Mouse (Mus musculus) CH12.LX (cell line): Measurements from ENCODE around the gene Kank3. TPM values are rescaled to one million over a fixed set of nuclear protein-coding genes. Genes with fewer than 3 reads are reported as not detected.

Experiments
- DNase-seq: peaks from one replicate; pipeline ENCODE4 v3.0.0-alpha.2; 2013; ENCODE audit errors: extremely low read depth
- H3K27ac ChIP-seq: 2 replicates; pipeline ENCODE4 v1.5.1; 2012; ENCODE audit warnings: low read depth, mild to moderate bottlenecking, control low read depth, moderate library complexity; ENCODE audit not compliant: insufficient read depth
- H3K27me3 ChIP-seq: replicated peaks from 2 replicates; pipeline ENCODE3; 2012; ENCODE audit warnings: inconsistent platforms
- H3K36me3 ChIP-seq, 2 experiments: replicated peaks in 1 of 2; 2 replicates each; pipeline versions ENCODE3 to v1.6.1; 2012; ENCODE audit warnings: inconsistent platforms in 1 of 2, low read length in 1 of 2, mild to moderate bottlenecking in 1 of 2, mixed read lengths in 1 of 2, moderate library complexity in 1 of 2; ENCODE audit not compliant: control insufficient read depth in 1 of 2, insufficient read depth in 1 of 2
- H3K4me1 ChIP-seq, 2 experiments: 2 replicates each; pipeline ENCODE4 v1.6.1; 2012; ENCODE audit warnings: inconsistent platforms in 1 of 2, moderate library complexity in 1 of 2; ENCODE audit not compliant: insufficient read depth in 2 of 2, control insufficient read depth in 1 of 2
- H3K4me2 ChIP-seq: 2 replicates; pipeline ENCODE4 v1.6.1; 2012; ENCODE audit warnings: low read depth, mild to moderate bottlenecking, control low read depth; ENCODE audit not compliant: poor library complexity, insufficient read depth, severe bottlenecking
- H3K4me3 ChIP-seq, 3 experiments: fragments of 150-350 bp in 1 of 3; sonication (generic) in 1 of 3; replicated peaks in 1 of 3; 2 replicates each; pipeline versions ENCODE3 to v1.5.1; 2011 to 2012; ENCODE audit warnings: low read depth in 2 of 3, low read length in 2 of 3, mild to moderate bottlenecking in 2 of 3, moderate library complexity in 2 of 3, control low read depth in 1 of 3, improper control_type of control experiment in 1 of 3, inconsistent platforms in 1 of 3, mixed read lengths in 1 of 3; ENCODE audit not compliant: poor library complexity in 1 of 3
- H3K79me2 ChIP-seq: replicated peaks from 2 replicates; pipeline ENCODE4 v1.6.1; 2012; ENCODE audit warnings: mild to moderate bottlenecking, moderate library complexity; ENCODE audit not compliant: control insufficient read depth, poor library complexity, insufficient read depth, severe bottlenecking; ENCODE audit errors: extremely low read depth
- H3K9ac ChIP-seq: 2 replicates; pipeline ENCODE4 v1.6.1; 2012; ENCODE audit warnings: low read depth, mild to moderate bottlenecking, control low read depth, moderate library complexity; ENCODE audit not compliant: insufficient read depth
- H3K9me3 ChIP-seq: replicated peaks from 2 replicates; pipeline ENCODE3; 2012; ENCODE audit warnings: low read length, inconsistent platforms, mixed read lengths
- BHLHE40 ChIP-seq: IDR thresholded peaks from 2 replicates; pipeline ENCODE4 v1.6.1; 2011; ENCODE audit warnings: mild to moderate bottlenecking, low read depth, low read length, improper control_type of control experiment
- CHD2 ChIP-seq: IDR thresholded peaks from 2 replicates; pipeline ENCODE4 v1.6.1; 2011; ENCODE audit warnings: low read length, improper control_type of control experiment
- CTCF ChIP-seq, 2 experiments: IDR thresholded peaks in 1 of 2; conservative IDR thresholded peaks in 1 of 2; 2 replicates each; pipeline ENCODE4 v1.5.1; 2011 to 2012; ENCODE audit warnings: low read depth in 2 of 2, low read length in 2 of 2, improper control_type of control experiment in 1 of 2, inconsistent platforms in 1 of 2, mild to moderate bottlenecking in 1 of 2, moderate library complexity in 1 of 2
- E2F4 ChIP-seq: IDR thresholded peaks from 2 replicates; pipeline ENCODE4 v1.6.1; 2011; ENCODE audit warnings: low read depth, low read length, improper control_type of control experiment; ENCODE audit not compliant: insufficient replicate concordance
- GABPA ChIP-seq: IDR thresholded peaks from 2 replicates; pipeline ENCODE4 v1.6.1; 2012; ENCODE audit warnings: low read depth, low read length, improper control_type of control experiment, inconsistent platforms; ENCODE audit not compliant: insufficient replicate concordance
- HCFC1 ChIP-seq: IDR thresholded peaks from 2 replicates; pipeline ENCODE4 v1.6.1; 2012; ENCODE audit warnings: low read depth, mild to moderate bottlenecking, inconsistent platforms, low read length, improper control_type of control experiment
- JUN ChIP-seq: IDR thresholded peaks from 2 replicates; pipeline ENCODE4 v1.6.1; 2011; ENCODE audit warnings: low read depth, mild to moderate bottlenecking, low read length, improper control_type of control experiment, moderate library complexity; ENCODE audit not compliant: insufficient read depth
- JUND ChIP-seq: conservative IDR thresholded peaks from 2 replicates; pipeline ENCODE4 v1.6.1; 2011; ENCODE audit warnings: low read depth, low read length, improper control_type of control experiment
- KAT2A ChIP-seq: IDR thresholded peaks from 2 replicates; pipeline ENCODE4 v1.6.1; 2012; ENCODE audit warnings: low read length, improper control_type of control experiment, inconsistent platforms; ENCODE audit not compliant: insufficient replicate concordance
- MAFK ChIP-seq: IDR thresholded peaks from 2 replicates; pipeline ENCODE4 v1.6.1; 2011; ENCODE audit warnings: low read length, improper control_type of control experiment; ENCODE audit not compliant: insufficient replicate concordance
- MAZ ChIP-seq: IDR thresholded peaks from 2 replicates; pipeline ENCODE4 v1.6.1; 2012; ENCODE audit warnings: low read depth, mild to moderate bottlenecking, inconsistent platforms, low read length, improper control_type of control experiment, moderate library complexity
- MXI1 ChIP-seq: IDR thresholded peaks from 2 replicates; pipeline ENCODE4 v1.6.1; 2011; ENCODE audit warnings: mild to moderate bottlenecking, low read depth, low read length, improper control_type of control experiment
- NELFE ChIP-seq: IDR thresholded peaks from 2 replicates; pipeline ENCODE4 v1.6.1; 2011; ENCODE audit warnings: low read depth, low read length, improper control_type of control experiment
- NRF1 ChIP-seq: IDR thresholded peaks from 2 replicates; pipeline ENCODE4 v1.6.1; 2014; ENCODE audit warnings: low read depth, mild to moderate bottlenecking, inconsistent platforms, low read length, improper control_type of control experiment, moderate library complexity
- POLR2A ChIP-seq: IDR thresholded peaks from 2 replicates; pipeline ENCODE4 v1.6.1; 2011; ENCODE audit warnings: low read depth, mild to moderate bottlenecking, improper control_type of control experiment, low read length
- POLR2AphosphoS2 ChIP-seq: IDR thresholded peaks from 2 replicates; pipeline ENCODE4 v1.6.1; 2011; ENCODE audit warnings: low read depth, low read length, improper control_type of control experiment
- SIN3A ChIP-seq: IDR thresholded peaks from 2 replicates; pipeline ENCODE4 v1.6.1; 2012; ENCODE audit warnings: low read length, improper control_type of control experiment, inconsistent platforms
- TCF12 ChIP-seq: IDR thresholded peaks from 2 replicates; pipeline ENCODE4 v1.6.1; 2014; ENCODE audit warnings: low read depth, mild to moderate bottlenecking, inconsistent platforms, low read length, improper control_type of control experiment
- ZC3H11A ChIP-seq: IDR thresholded peaks from 2 replicates; pipeline ENCODE4 v1.6.1; 2012; ENCODE audit warnings: low read depth, mild to moderate bottlenecking, inconsistent platforms, low read length, improper control_type of control experiment
- ZMIZ1 ChIP-seq: IDR thresholded peaks from 2 replicates; pipeline ENCODE4 v1.6.1; 2012; ENCODE audit warnings: low read depth, mild to moderate bottlenecking, inconsistent platforms, low read length, improper control_type of control experiment
- dilution Hi-C: fragments of 300-500 bp; cut with MboI; formaldehyde crosslinking; loops from 2 replicates; pipeline ENCODE4 v1.14.3; 2020; ENCODE audit warnings: low sequenced_read_pairs; ENCODE audit not compliant: extremely low pct_unique_long_range_greater_than_20kb, extremely low pct_ligation_motif_present
- in situ Hi-C: fragments of 300-500 bp; cut with MboI; formaldehyde crosslinking; loops from 3 replicates; pipeline ENCODE4 v1.14.3; 2019; ENCODE audit warnings: low sequenced_read_pairs, low pct_ligation_motif_present, low pct_unique_long_range_greater_than_20kb, mixed read lengths
- polyA plus RNA-seq: library from polyadenylated mRNA; unstranded; fragments of >175 nt; gene quantifications from 2 replicates; pipeline ENCODE4 v1.2.1, GENCODE M21; 2012; ENCODE audit warnings: low read depth; ENCODE audit not compliant: insufficient read length
- total RNA-seq, 2 experiments: library from RNA; depleted of rRNA; stranded (reverse); fragments of 300-350 nt in 1 of 2; fragments of >200 nt in 1 of 2; gene quantifications; 2 replicates each; pipeline ENCODE4 v1.2.3; 2012 to 2014

The Kank3 gene
- total and polyA plus RNA-seq, 3 experiments, result 0.50 to 15.7 (median 1.8) TPM

GRCm38 (mm10) chr17:33774573-33775155 lies 35.7 kb upstream of the Kank3 start:
- Histone ChIP-seq H3K27me3 (no peaks in the 10 kb centered on the region), H3K9ac (no peak overlapping the region), H3K4me2 (no peak overlapping the region), H3K36me3 (peaks cover 21 to 52% of the 10 kb centered on the region in 2 experiments), H3K27ac (no peak overlapping the region), H3K4me1 (peaks cover 5 to 10% of the 10 kb centered on the region in 2 experiments; a peak in 3 of 4 replicates), H3K79me2 (no peaks in the 10 kb centered on the region), H3K4me3 (no peak overlapping the region), H3K9me3 (no peaks in the 10 kb centered on the region)
- no peak for TF ChIP-seq JUND
- dilution Hi-C loops (no loop called here), in situ Hi-C loops (no loop called here)
- no peak for DNase-seq

- no peaks in the 10 kb centered on the region for H3K79me2 ChIP-seq
- H3K9ac ChIP-seq, result no peak overlapping the region
- H3K9me3 ChIP-seq, result no peaks in the 10 kb centered on the region
- H3K27me3 ChIP-seq, result no peaks in the 10 kb centered on the region
- TF ChIP-seq NELFE (no peak), ZC3H11A (no peak), POLR2AphosphoS2 (no peak), CTCF (conservative IDR thresholded peaks at IDR 0.05 in 1 of 2, IDR thresholded peaks at IDR 0.05 in 1 of 2; ENCODE audit: low read depth in 2 of 2, low read length in 2 of 2) (no peak), MAFK (no peak), CHD2 (no peak), E2F4 (no peak), MXI1 (no peak), GABPA (no peak), SIN3A (no peak), MAZ (no peak), KAT2A (no peak), JUN (no peak), POLR2A (no peak), NRF1 (no peak), HCFC1 (no peak), BHLHE40 (no peak), TCF12 (no peak), ZMIZ1 (no peak)
- H3K27ac ChIP-seq, result no peak overlapping the region
- DNase-seq, result no peak
- no peak overlapping the region for H3K4me3 ChIP-seq
- in situ Hi-C loops (no loop called here), dilution Hi-C loops (no loop called here)
- H3K36me3 ChIP-seq, result peaks cover 21 to 52% of the 10 kb centered on the region in 2 experiments
- H3K4me2 ChIP-seq, result no peak overlapping the region
- peaks cover 5 to 15% of the 10 kb centered on the region in 2 experiments for H3K4me1 ChIP-seq
These were observed 35.0 kb upstream of the Kank3 start for GRCm38 (mm10) chr17:33775287-33775686.
